Mouse (Mus musculus) CH12.LX (cell line): ENCODE results near the gene Zfp106. TPM values are rescaled to one million over a fixed set of nuclear protein-coding genes. Genes with fewer than 3 reads are reported as not detected.

ENCODE experiments used
- DNase-seq: peaks from one replicate; pipeline ENCODE4 v3.0.0-alpha.2; 2013; ENCODE audit errors: extremely low read depth
- H3K27ac ChIP-seq: 2 replicates; pipeline ENCODE4 v1.5.1; 2012; ENCODE audit warnings: low read depth, mild to moderate bottlenecking, control low read depth, moderate library complexity; ENCODE audit not compliant: insufficient read depth
- H3K27me3 ChIP-seq: replicated peaks from 2 replicates; pipeline ENCODE3; 2012; ENCODE audit warnings: inconsistent platforms
- H3K36me3 ChIP-seq, 2 experiments: replicated peaks in 1 of 2; 2 replicates each; pipeline versions ENCODE3 to v1.6.1; 2012; ENCODE audit warnings: inconsistent platforms in 1 of 2, low read length in 1 of 2, mild to moderate bottlenecking in 1 of 2, mixed read lengths in 1 of 2, moderate library complexity in 1 of 2; ENCODE audit not compliant: control insufficient read depth in 1 of 2, insufficient read depth in 1 of 2
- H3K4me1 ChIP-seq, 2 experiments: 2 replicates each; pipeline ENCODE4 v1.6.1; 2012; ENCODE audit warnings: inconsistent platforms in 1 of 2, moderate library complexity in 1 of 2; ENCODE audit not compliant: insufficient read depth in 2 of 2, control insufficient read depth in 1 of 2
- H3K4me2 ChIP-seq: 2 replicates; pipeline ENCODE4 v1.6.1; 2012; ENCODE audit warnings: low read depth, mild to moderate bottlenecking, control low read depth; ENCODE audit not compliant: poor library complexity, insufficient read depth, severe bottlenecking
- H3K4me3 ChIP-seq, 3 experiments: fragments of 150-350 bp in 1 of 3; sonication (generic) in 1 of 3; replicated peaks in 1 of 3; 2 replicates each; pipeline versions ENCODE3 to v1.5.1; 2011 to 2012; ENCODE audit warnings: low read depth in 2 of 3, low read length in 2 of 3, mild to moderate bottlenecking in 2 of 3, moderate library complexity in 2 of 3, control low read depth in 1 of 3, improper control_type of control experiment in 1 of 3, inconsistent platforms in 1 of 3, mixed read lengths in 1 of 3; ENCODE audit not compliant: poor library complexity in 1 of 3
- H3K79me2 ChIP-seq: replicated peaks from 2 replicates; pipeline ENCODE4 v1.6.1; 2012; ENCODE audit warnings: mild to moderate bottlenecking, moderate library complexity; ENCODE audit not compliant: control insufficient read depth, poor library complexity, insufficient read depth, severe bottlenecking; ENCODE audit errors: extremely low read depth
- H3K9ac ChIP-seq: 2 replicates; pipeline ENCODE4 v1.6.1; 2012; ENCODE audit warnings: low read depth, mild to moderate bottlenecking, control low read depth, moderate library complexity; ENCODE audit not compliant: insufficient read depth
- H3K9me3 ChIP-seq: replicated peaks from 2 replicates; pipeline ENCODE3; 2012; ENCODE audit warnings: low read length, inconsistent platforms, mixed read lengths
- CHD1 ChIP-seq: IDR thresholded peaks from 2 replicates; pipeline ENCODE4 v1.6.1; 2012; ENCODE audit warnings: low read depth, low read length, improper control_type of control experiment, inconsistent platforms
- CTCF ChIP-seq, 2 experiments: IDR thresholded peaks in 1 of 2; conservative IDR thresholded peaks in 1 of 2; 2 replicates each; pipeline ENCODE4 v1.5.1; 2011 to 2012; ENCODE audit warnings: low read depth in 2 of 2, low read length in 2 of 2, improper control_type of control experiment in 1 of 2, inconsistent platforms in 1 of 2, mild to moderate bottlenecking in 1 of 2, moderate library complexity in 1 of 2
- EP300 ChIP-seq: IDR thresholded peaks from 2 replicates; pipeline ENCODE4 v1.6.1; 2011; ENCODE audit warnings: low read length, improper control_type of control experiment
- ETS1 ChIP-seq: conservative IDR thresholded peaks from 2 replicates; pipeline ENCODE4 v1.6.1; 2012; ENCODE audit warnings: low read depth, mild to moderate bottlenecking, inconsistent platforms, low read length, improper control_type of control experiment, moderate library complexity
- GABPA ChIP-seq: IDR thresholded peaks from 2 replicates; pipeline ENCODE4 v1.6.1; 2012; ENCODE audit warnings: low read depth, low read length, improper control_type of control experiment, inconsistent platforms; ENCODE audit not compliant: insufficient replicate concordance
- IRF4 ChIP-seq: IDR thresholded peaks from 2 replicates; pipeline ENCODE4 v1.6.1; 2014; ENCODE audit warnings: low read depth, mild to moderate bottlenecking, inconsistent platforms, low read length, improper control_type of control experiment
- JUN ChIP-seq: IDR thresholded peaks from 2 replicates; pipeline ENCODE4 v1.6.1; 2011; ENCODE audit warnings: low read depth, mild to moderate bottlenecking, low read length, improper control_type of control experiment, moderate library complexity; ENCODE audit not compliant: insufficient read depth
- JUND ChIP-seq: conservative IDR thresholded peaks from 2 replicates; pipeline ENCODE4 v1.6.1; 2011; ENCODE audit warnings: low read depth, low read length, improper control_type of control experiment
- MAFK ChIP-seq: IDR thresholded peaks from 2 replicates; pipeline ENCODE4 v1.6.1; 2011; ENCODE audit warnings: low read length, improper control_type of control experiment; ENCODE audit not compliant: insufficient replicate concordance
- MAX ChIP-seq: IDR thresholded peaks from 2 replicates; pipeline ENCODE4 v1.6.1; 2011; ENCODE audit warnings: low read length, improper control_type of control experiment
- MAZ ChIP-seq: IDR thresholded peaks from 2 replicates; pipeline ENCODE4 v1.6.1; 2012; ENCODE audit warnings: low read depth, mild to moderate bottlenecking, inconsistent platforms, low read length, improper control_type of control experiment, moderate library complexity
- MEF2A ChIP-seq: IDR thresholded peaks from 2 replicates; pipeline ENCODE4 v1.6.1; 2014; ENCODE audit warnings: low read depth, mild to moderate bottlenecking, inconsistent platforms, low read length, improper control_type of control experiment, borderline replicate concordance
- MXI1 ChIP-seq: IDR thresholded peaks from 2 replicates; pipeline ENCODE4 v1.6.1; 2011; ENCODE audit warnings: mild to moderate bottlenecking, low read depth, low read length, improper control_type of control experiment
- NELFE ChIP-seq: IDR thresholded peaks from 2 replicates; pipeline ENCODE4 v1.6.1; 2011; ENCODE audit warnings: low read depth, low read length, improper control_type of control experiment
- NRF1 ChIP-seq: IDR thresholded peaks from 2 replicates; pipeline ENCODE4 v1.6.1; 2014; ENCODE audit warnings: low read depth, mild to moderate bottlenecking, inconsistent platforms, low read length, improper control_type of control experiment, moderate library complexity
- PAX5 ChIP-seq: IDR thresholded peaks from 2 replicates; pipeline ENCODE4 v1.6.1; 2012; ENCODE audit warnings: low read length, inconsistent platforms, mixed read lengths
- POLR2A ChIP-seq: IDR thresholded peaks from 2 replicates; pipeline ENCODE4 v1.6.1; 2011; ENCODE audit warnings: low read depth, mild to moderate bottlenecking, improper control_type of control experiment, low read length
- POLR2AphosphoS2 ChIP-seq: IDR thresholded peaks from 2 replicates; pipeline ENCODE4 v1.6.1; 2011; ENCODE audit warnings: low read depth, low read length, improper control_type of control experiment
- RAD21 ChIP-seq: IDR thresholded peaks from 2 replicates; pipeline ENCODE4 v1.6.1; 2011; ENCODE audit warnings: low read depth, mild to moderate bottlenecking, low read length, improper control_type of control experiment, moderate library complexity
- RCOR1 ChIP-seq: conservative IDR thresholded peaks from 2 replicates; pipeline ENCODE4 v1.6.1; 2012; ENCODE audit warnings: low read depth, mild to moderate bottlenecking, inconsistent platforms, low read length, improper control_type of control experiment
- SIN3A ChIP-seq: IDR thresholded peaks from 2 replicates; pipeline ENCODE4 v1.6.1; 2012; ENCODE audit warnings: low read length, improper control_type of control experiment, inconsistent platforms
- SMC3 ChIP-seq: IDR thresholded peaks from 2 replicates; pipeline ENCODE4 v1.6.1; 2011; ENCODE audit warnings: low read depth, low read length, improper control_type of control experiment
- TBP ChIP-seq: conservative IDR thresholded peaks from 2 replicates; pipeline ENCODE4 v1.6.1; 2011; ENCODE audit warnings: low read depth, low read length, improper control_type of control experiment
- UBTF ChIP-seq: IDR thresholded peaks from 2 replicates; pipeline ENCODE4 v1.6.1; 2012; ENCODE audit warnings: low read depth, mild to moderate bottlenecking, inconsistent platforms, low read length, improper control_type of control experiment, moderate library complexity
- USF1 ChIP-seq: IDR thresholded peaks from 2 replicates; pipeline ENCODE4 v1.6.1; 2014; ENCODE audit warnings: low read depth, mild to moderate bottlenecking, inconsistent platforms, low read length, improper control_type of control experiment
- USF2 ChIP-seq: conservative IDR thresholded peaks from 2 replicates; pipeline ENCODE4 v1.6.1; 2011; ENCODE audit warnings: low read depth, low read length, improper control_type of control experiment
- ZKSCAN1 ChIP-seq: IDR thresholded peaks from 2 replicates; pipeline ENCODE4 v1.6.1; 2012; ENCODE audit warnings: low read depth, inconsistent platforms, low read length, improper control_type of control experiment, borderline replicate concordance
- ZMIZ1 ChIP-seq: IDR thresholded peaks from 2 replicates; pipeline ENCODE4 v1.6.1; 2012; ENCODE audit warnings: low read depth, mild to moderate bottlenecking, inconsistent platforms, low read length, improper control_type of control experiment
- ZNF384 ChIP-seq: IDR thresholded peaks from 2 replicates; pipeline ENCODE4 v1.6.1; 2012; ENCODE audit warnings: low read depth, low read length, improper control_type of control experiment, inconsistent platforms
- dilution Hi-C: fragments of 300-500 bp; cut with MboI; formaldehyde crosslinking; loops from 2 replicates; pipeline ENCODE4 v1.14.3; 2020; ENCODE audit warnings: low sequenced_read_pairs; ENCODE audit not compliant: extremely low pct_unique_long_range_greater_than_20kb, extremely low pct_ligation_motif_present
- in situ Hi-C: fragments of 300-500 bp; cut with MboI; formaldehyde crosslinking; loops from 3 replicates; pipeline ENCODE4 v1.14.3; 2019; ENCODE audit warnings: low sequenced_read_pairs, low pct_ligation_motif_present, low pct_unique_long_range_greater_than_20kb, mixed read lengths
- polyA plus RNA-seq: library from polyadenylated mRNA; unstranded; fragments of >175 nt; gene quantifications from 2 replicates; pipeline ENCODE4 v1.2.1, GENCODE M21; 2012; ENCODE audit warnings: low read depth; ENCODE audit not compliant: insufficient read length
- total RNA-seq, 2 experiments: library from RNA; depleted of rRNA; stranded (reverse); fragments of 300-350 nt in 1 of 2; fragments of >200 nt in 1 of 2; gene quantifications; 2 replicates each; pipeline ENCODE4 v1.2.3; 2012 to 2014

Gene Zfp106
- total and polyA plus RNA-seq, 3 experiments = 93.8 to 183 (median 130) TPM

DNA sequence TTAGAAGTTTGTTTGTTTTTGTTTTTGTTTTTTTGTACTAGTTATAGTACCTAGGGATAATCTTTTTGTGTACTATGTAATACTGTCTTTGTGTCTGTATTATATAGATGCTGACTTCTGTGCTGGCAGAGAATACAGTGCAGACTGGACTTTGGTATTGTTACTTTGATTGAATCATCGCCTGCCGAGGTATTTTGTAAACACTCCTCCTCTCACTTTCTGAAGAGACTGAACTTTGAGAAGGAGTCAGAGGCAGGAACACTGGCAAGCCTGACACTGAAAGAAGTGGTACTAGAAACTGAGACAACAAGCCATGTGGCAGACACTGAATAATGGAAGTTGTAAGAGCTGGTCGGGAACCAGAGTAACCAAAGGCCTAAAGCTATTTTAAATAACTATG, 6.8 kb downstream of the Zfp106 start:
- dilution Hi-C loops = no loop called here
- TF ChIP-seq SIN3A = no peak
- no peak for TF ChIP-seq CHD1
- TF ChIP-seq ETS1 = no peak
- TF ChIP-seq POLR2AphosphoS2 = no peak
- no peak for TF ChIP-seq GABPA
- no peak for TF ChIP-seq ZNF384
- TF ChIP-seq TBP = no peak
- TF ChIP-seq IRF4 = no peak
- TF ChIP-seq NRF1 = no peak
- TF ChIP-seq MXI1 = no peak
- no peak for TF ChIP-seq JUND
- no peak for TF ChIP-seq MAZ
- no peak for TF ChIP-seq ZKSCAN1
- no peak for TF ChIP-seq CTCF (conservative IDR thresholded peaks at IDR 0.05 in 1 of 2, IDR thresholded peaks at IDR 0.05 in 1 of 2; ENCODE audit: low read depth in 2 of 2, low read length in 2 of 2)
- no peak for TF ChIP-seq PAX5
- no peak for TF ChIP-seq JUN
- no peak for TF ChIP-seq ZMIZ1
- no peak for TF ChIP-seq USF2
- no peak for TF ChIP-seq POLR2A
- TF ChIP-seq RCOR1 = no peak
- TF ChIP-seq, all 38 proteins: peak for 0
- no peak overlapping the region for H3K9ac ChIP-seq
- H3K4me1 ChIP-seq = peaks cover 4 to 40% of the 10 kb centered on the region in 2 experiments; a peak in 2 of 4 replicates
- no peak overlapping the region for H3K4me2 ChIP-seq
- no peaks in the 10 kb centered on the region for H3K27me3 ChIP-seq
- no peaks in the 10 kb centered on the region for H3K9me3 ChIP-seq
- no peak overlapping the region for H3K27ac ChIP-seq
- H3K36me3 ChIP-seq = peaks cover 25 to 68% of the 10 kb centered on the region in 2 experiments
- no peak overlapping the region for H3K4me3 ChIP-seq
- no peak for DNase-seq
- in situ Hi-C loops = no loop called here
- H3K79me2 ChIP-seq = peaks cover 71% of the 10 kb centered on the region

DNA sequence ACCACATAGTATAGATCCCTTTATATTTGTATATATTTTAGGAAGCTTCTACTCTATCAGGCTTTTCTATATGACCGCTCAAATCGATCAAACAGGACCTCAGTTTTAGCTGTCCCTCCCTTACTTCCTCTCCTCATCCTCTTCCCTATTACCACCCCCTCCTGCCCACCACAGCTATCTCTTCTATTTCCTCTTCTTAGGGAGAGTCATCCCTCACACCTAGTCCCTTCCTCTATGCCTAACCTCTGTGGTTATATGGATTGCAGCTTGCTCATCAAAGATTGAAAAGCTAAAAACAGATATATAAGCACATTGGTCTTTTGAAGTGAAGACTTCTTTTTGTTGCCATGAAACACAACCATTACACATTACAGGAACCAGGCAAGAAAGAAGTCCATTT, 18.9 kb downstream of the Zfp106 start:
- TF ChIP-seq ZMIZ1 (no peak), USF1 (no peak), MAX (no peak), JUND (no peak), NELFE (no peak), MAFK (no peak), UBTF (no peak), CTCF (conservative IDR thresholded peaks at IDR 0.05 in 1 of 2, IDR thresholded peaks at IDR 0.05 in 1 of 2; ENCODE audit: low read depth in 2 of 2, low read length in 2 of 2) (no peak), IRF4 (no peak), MEF2A (no peak), RAD21 (no peak), SMC3 (no peak), MXI1 (no peak), EP300 (no peak), POLR2A (no peak)
- peaks cover 0 to 27% of the 10 kb centered on the region in 2 experiments; a peak in 2 of 4 replicates for H3K4me1 ChIP-seq
- H3K4me2 ChIP-seq = no peak overlapping the region
- H3K27me3 ChIP-seq = no peaks in the 10 kb centered on the region
- dilution Hi-C loops = no loop called here
- peaks cover 6% of the 10 kb centered on the region; the same call in 1 of the 2 replicates for H3K79me2 ChIP-seq
- H3K27ac ChIP-seq = no peak overlapping the region
- DNase-seq = no peak
- H3K9ac ChIP-seq = no peak overlapping the region
- no peaks in the 10 kb centered on the region for H3K9me3 ChIP-seq
- no peak overlapping the region for H3K4me3 ChIP-seq
- H3K36me3 ChIP-seq = peaks cover 17 to 58% of the 10 kb centered on the region in 2 experiments
- in situ Hi-C loops = no loop called here
